Mouse (Mus musculus) lung, adult 2 months (tissue): ENCODE results near the gene Tbc1d30.
"Not testable (repeated sequence)": the region's sequence is repeated elsewhere in the genome, so short reads cannot be mapped to it uniquely, and the experiment has no call there.

ENCODE experiments used
- CTCF ChIP-seq: fragments of 200-500 bp; IDR thresholded peaks from 2 replicates; pipeline ENCODE4 v1.5.1; 2011; ENCODE audit warnings: mild to moderate bottlenecking, low read length, control low read depth; ENCODE audit not compliant: insufficient read depth
- POLR2A ChIP-seq: fragments of 200-500 bp; IDR thresholded peaks from 2 replicates; pipeline ENCODE4 v1.6.1; 2011; ENCODE audit warnings: low read depth, mild to moderate bottlenecking, control low read depth, low read length, borderline replicate concordance; ENCODE audit errors: extremely low read depth

GRCm38 (mm10) chr10:121336536-121336935, 14.5 kb downstream of the Tbc1d30 start:
- TF ChIP-seq CTCF, POLR2A: not testable (repeated sequence)
